ENCODE assay signal across 12 mouse cellular contexts in the genomic region with DNA sequence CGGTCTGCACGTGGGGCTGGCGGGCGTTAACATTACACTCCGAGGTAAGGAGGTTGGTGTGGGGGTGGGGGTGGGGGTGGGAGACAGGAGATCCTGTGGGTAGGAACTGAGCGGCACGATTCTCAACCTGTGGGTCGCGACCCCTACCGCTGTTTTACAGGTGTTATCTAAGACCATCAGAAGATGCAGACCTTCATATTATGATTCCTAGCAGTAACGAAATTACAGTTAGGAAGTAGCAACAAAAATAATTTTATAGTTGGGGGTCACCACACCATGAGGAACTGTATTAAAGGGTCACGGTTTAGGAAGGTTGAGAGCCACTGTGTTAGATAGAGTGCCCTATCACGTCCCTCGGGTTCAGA. TPM values are rescaled to one million over a fixed set of nuclear protein-coding genes. Genes with fewer than 3 reads are reported as not detected.
DNase-seq lines count a peak whose midpoint lies in the region; ATAC-seq and TF ChIP-seq lines count a peak whose summit lies in the region.
"Had no signal": no experiment of that assay in that cellular context is flagged by ENCODE, and none has a peak within 500 bp of the region (broad histone marks: within the 10 kb centered on the region; RNA-seq: fewer than 3 reads in every experiment).

No protein-coding gene starts in this region.

- no peak overlapping the region for H3K27ac ChIP-seq in heart, embryonic 11.5 days (ENCODE audit: low read depth, low read length)
- H3K27ac ChIP-seq in lung, embryonic 14.5 days (ENCODE audit: low read depth): no peak overlapping the region
- H3K27ac ChIP-seq in hindbrain, postnatal 0 days: no peak overlapping the region
- H3K27ac ChIP-seq in neural tube, embryonic 15.5 days (replicated peaks): no peak overlapping the region

- no peak for DNase-seq in heart, adult 9 months (ENCODE audit: low spot score in 2 of 2)
- no peak for DNase-seq in lung, embryonic 14.5 days
- no peak for DNase-seq in lung, postnatal 10 days
- DNase-seq in hindbrain, postnatal 0 days (ENCODE audit: low spot score): no peak
- no peak for DNase-seq in layer of hippocampus, adult 9-11 months
- no peak for DNase-seq in thymus, postnatal 14 days
- DNase-seq: retina, postnatal 1 day; thymus, postnatal 36 days had no signal

- peak overlapping the region; percentile 36 for H3K4me3 ChIP-seq in heart, embryonic 11.5 days (ENCODE audit: low read depth, low read length)
- 0 out of 2 replicates have a peak overlapping the region, but pooled peaks have one; percentile 34 for H3K4me3 ChIP-seq in lung, embryonic 14.5 days (ENCODE audit: low read depth, low read length)
- H3K4me3 ChIP-seq in hindbrain, postnatal 0 days (ENCODE audit: low read length): peak overlapping the region; percentile 43
- peak overlapping the region; percentile 45 for H3K4me3 ChIP-seq in neural tube, embryonic 15.5 days (replicated peaks)

- peaks cover 92% of the 10 kb centered on the region for H3K27me3 ChIP-seq in heart, embryonic 11.5 days (ENCODE audit: control insufficient read depth, insufficient read depth, low read length)
- H3K27me3 ChIP-seq in lung, embryonic 14.5 days (ENCODE audit: insufficient read depth, low read length): peaks cover 66% of the 10 kb centered on the region
- peaks cover 33% of the 10 kb centered on the region for H3K27me3 ChIP-seq in hindbrain, postnatal 0 days (ENCODE audit: insufficient read depth, low read length)
- peaks cover 94% of the 10 kb centered on the region for H3K27me3 ChIP-seq in neural tube, embryonic 15.5 days (replicated peaks)

- peaks cover 18% of the 10 kb centered on the region for H3K4me1 ChIP-seq in heart, embryonic 11.5 days (ENCODE audit: control insufficient read depth, insufficient read depth, low read length)
- H3K4me1 ChIP-seq in lung, embryonic 14.5 days (ENCODE audit: insufficient read depth): 0 out of 2 replicates have a peak, but pooled peaks cover 6% of the 10 kb centered on the region
- peaks cover 29% of the 10 kb centered on the region for H3K4me1 ChIP-seq in hindbrain, postnatal 0 days (ENCODE audit: insufficient read depth, low read length)
- H3K4me1 ChIP-seq in neural tube, embryonic 15.5 days: peaks cover 48% of the 10 kb centered on the region

- no peak for TF ChIP-seq CTCF in lung, embryonic 14.5 days (IDR thresholded peaks at IDR 0.05; ENCODE audit: low read depth)
- no peak for TF ChIP-seq CTCF in hindbrain, postnatal 0 days (IDR thresholded peaks at IDR 0.05; ENCODE audit: low read depth)

- H3K4me2 ChIP-seq in heart, embryonic 11.5 days: peak overlapping the region; percentile 74; the same call in 1 of the 2 replicates
- no peak overlapping the region for H3K4me2 ChIP-seq in lung, embryonic 14.5 days
- H3K4me2 ChIP-seq in hindbrain, postnatal 0 days (ENCODE audit: low read depth, low read length): peak overlapping the region; percentile 89
- H3K4me2 ChIP-seq in neural tube, embryonic 15.5 days: peak overlapping the region; percentile 87

- WGBS in heart, embryonic 11.5 days (ENCODE audit: insufficient replicate concordance): 6% methylated on average over 14 of the region's 14 CpGs
- WGBS in lung, embryonic 14.5 days: 6% methylated on average over 14 of the region's 14 CpGs
- WGBS in hindbrain, postnatal 0 days: 7% methylated on average over 14 of the region's 14 CpGs
- 5% methylated on average over 14 of the region's 14 CpGs for WGBS in neural tube, embryonic 15.5 days

- no peaks in the 10 kb centered on the region for H3K9me3 ChIP-seq in heart, embryonic 11.5 days (replicated peaks; ENCODE audit: control insufficient read depth, low read length)
- no peaks in the 10 kb centered on the region for H3K9me3 ChIP-seq in lung, embryonic 14.5 days (ENCODE audit: low read depth, low read length)
- H3K9me3 ChIP-seq in hindbrain, postnatal 0 days (ENCODE audit: low read length): no peaks in the 10 kb centered on the region
- H3K9me3 ChIP-seq in neural tube, embryonic 15.5 days (replicated peaks): no peaks in the 10 kb centered on the region

- H3K9ac ChIP-seq in heart, embryonic 11.5 days (ENCODE audit: low read depth, low read length): no peak overlapping the region
- H3K9ac ChIP-seq in lung, embryonic 14.5 days: no peak overlapping the region
- no peak overlapping the region for H3K9ac ChIP-seq in hindbrain, postnatal 0 days (replicated peaks; ENCODE audit: low read length)
- no peak overlapping the region for H3K9ac ChIP-seq in neural tube, embryonic 15.5 days (replicated peaks)

- no peaks in the 10 kb centered on the region for H3K36me3 ChIP-seq in heart, embryonic 11.5 days (ENCODE audit: control insufficient read depth, insufficient read depth, low read length)
- no peaks in the 10 kb centered on the region for H3K36me3 ChIP-seq in lung, embryonic 14.5 days (ENCODE audit: insufficient read depth)
- no peaks in the 10 kb centered on the region for H3K36me3 ChIP-seq in hindbrain, postnatal 0 days (ENCODE audit: insufficient read depth, low read length)
- no peaks in the 10 kb centered on the region for H3K36me3 ChIP-seq in neural tube, embryonic 15.5 days

- no peak for ATAC-seq in heart, embryonic 11.5 days (replicated peaks; ENCODE audit: insufficient number of reproducible peaks, low FRiP score, low TSS enrichment)
- ATAC-seq in lung, embryonic 14.5 days (ENCODE audit: insufficient read depth): no peak
- ATAC-seq in hindbrain, postnatal 0 days: no peak
- ATAC-seq in neural tube, embryonic 15.5 days (ENCODE audit: low FRiP score): no peak

RNA-seq across cellular contexts. Expression of a gene that starts 1.9 kb away (rescaled TPM):
- not detected in 2 replicates for polyA plus RNA-seq in heart, embryonic 11.5 days (2014; fragmentation: Nextera tagmentation; extraction: Ambion mirVana)
- 0.11 TPM in 1 of 2 replicates, not detected in the other for polyA plus RNA-seq in lung, embryonic 14.5 days (2014; fragmentation: Nextera tagmentation; extraction: Ambion mirVana)
- total RNA-seq in hindbrain, postnatal 0 days (2014; rRNA removed): 0.37 and 0.93 TPM in 2 replicates
- 0.38 and 0.73 TPM in 2 replicates for polyA plus RNA-seq in hindbrain, postnatal 0 days (2015; fragmentation: Nextera tagmentation; extraction: Ambion mirVana)
- 0.52 and 0.56 TPM in 2 replicates for polyA plus RNA-seq in neural tube, embryonic 15.5 days (2015; fragmentation: Nextera tagmentation; extraction: Ambion mirVana)
- total RNA-seq: left cerebral cortex, postnatal 25 days had no signal

RNA-seq across cellular contexts. Expression of a gene that starts 2.4 kb away (rescaled TPM):
- 0.04 TPM in 1 of 2 replicates, not detected in the other for polyA plus RNA-seq in heart, embryonic 11.5 days (2014; fragmentation: Nextera tagmentation; extraction: Ambion mirVana)
- 0.07 TPM in 1 of 2 replicates, not detected in the other for polyA plus RNA-seq in lung, embryonic 14.5 days (2014; fragmentation: Nextera tagmentation; extraction: Ambion mirVana)
- 0.16 TPM in 1 of 2 replicates, not detected in the other for total RNA-seq in hindbrain, postnatal 0 days (2014; rRNA removed)
- 0.05 TPM in 1 of 2 replicates, not detected in the other for polyA plus RNA-seq in hindbrain, postnatal 0 days (2015; fragmentation: Nextera tagmentation; extraction: Ambion mirVana)
- 0.03 and 0.12 TPM in 2 replicates for polyA plus RNA-seq in neural tube, embryonic 15.5 days (2015; fragmentation: Nextera tagmentation; extraction: Ambion mirVana)

RNA-seq across cellular contexts. Expression of a gene that starts 12.9 kb away (rescaled TPM):
- polyA plus RNA-seq in heart, embryonic 11.5 days (2014; fragmentation: Nextera tagmentation; extraction: Ambion mirVana): not detected in 2 replicates
- polyA plus RNA-seq in lung, embryonic 14.5 days (2014; fragmentation: Nextera tagmentation; extraction: Ambion mirVana): not detected in 2 replicates
- not detected in 2 replicates for total RNA-seq in hindbrain, postnatal 0 days (2014; rRNA removed)
- 0.35 TPM in 2 replicates for polyA plus RNA-seq in hindbrain, postnatal 0 days (2015; fragmentation: Nextera tagmentation; extraction: Ambion mirVana)
- polyA plus RNA-seq in neural tube, embryonic 15.5 days (2015; fragmentation: Nextera tagmentation; extraction: Ambion mirVana): 0.17 and 1.2 TPM in 2 replicates
- total RNA-seq: left cerebral cortex, postnatal 25 days had no signal
- polyA plus RNA-seq: kidney, embryonic 14.5 days had no signal

RNA-seq across cellular contexts. Expression of a gene that starts 14.8 kb away (rescaled TPM):
- not detected in 2 replicates for polyA plus RNA-seq in heart, embryonic 11.5 days (2014; fragmentation: Nextera tagmentation; extraction: Ambion mirVana)
- polyA plus RNA-seq in lung, embryonic 14.5 days (2014; fragmentation: Nextera tagmentation; extraction: Ambion mirVana): not detected in 2 replicates
- 0.10 and 0.11 TPM in 2 replicates for total RNA-seq in hindbrain, postnatal 0 days (2014; rRNA removed)
- polyA plus RNA-seq in hindbrain, postnatal 0 days (2015; fragmentation: Nextera tagmentation; extraction: Ambion mirVana): 0.10 and 0.14 TPM in 2 replicates
- polyA plus RNA-seq in neural tube, embryonic 15.5 days (2015; fragmentation: Nextera tagmentation; extraction: Ambion mirVana): 0.10 and 0.27 TPM in 2 replicates
- polyA plus RNA-seq: kidney, embryonic 14.5 days had no signal
